Mouse (Mus musculus) forebrain, embryonic 16.5 days (tissue): ENCODE results near the gene Gm20850. TPM values are rescaled to one million over a fixed set of nuclear protein-coding genes. Genes with fewer than 3 reads are reported as not detected.
"Not testable (repeated sequence)": the region's sequence is repeated elsewhere in the genome, so short reads cannot be mapped to it uniquely, and the experiment has no call there.

Experiments used
- ATAC-seq: fragments of 200-750 bp; cut with Nextera tagmentation; 2 replicates; pipeline ENCODE4 v1.8.0; 2017; ENCODE audit warnings: mild to moderate bottlenecking, moderate library complexity
- H3K27ac ChIP-seq: fragments of 300-500 bp; sonication (generic); 2 replicates; pipeline ENCODE4 v1.5.1; 2014; ENCODE audit warnings: low read length, control low read depth
- H3K27me3 ChIP-seq: fragments of 300-500 bp; sonication (generic); replicated peaks from 2 replicates; pipeline ENCODE4 v1.6.1; 2014; ENCODE audit warnings: low read length; ENCODE audit not compliant: control insufficient read depth, insufficient read depth
- H3K36me3 ChIP-seq: fragments of 300-500 bp; sonication (generic); 2 replicates; pipeline ENCODE4 v1.6.1; 2014; ENCODE audit not compliant: control insufficient read depth, insufficient read depth
- H3K4me1 ChIP-seq: fragments of 300-500 bp; sonication (generic); replicated peaks from 2 replicates; pipeline ENCODE4 v1.6.1; 2014; ENCODE audit warnings: low read length; ENCODE audit not compliant: control insufficient read depth, insufficient read depth
- H3K4me2 ChIP-seq: fragments of 300-500 bp; sonication (generic); 2 replicates; pipeline ENCODE4 v1.6.1; 2014; ENCODE audit warnings: mild to moderate bottlenecking, low read length, control low read depth
- H3K4me3 ChIP-seq: fragments of 300-500 bp; sonication (generic); replicated peaks from 2 replicates; pipeline ENCODE4 v1.5.1; 2014; ENCODE audit warnings: mild to moderate bottlenecking, low read length, control low read depth
- H3K9ac ChIP-seq: fragments of 300-500 bp; sonication (generic); replicated peaks from 2 replicates; pipeline ENCODE4 v1.6.1; 2014; ENCODE audit warnings: low read depth, low read length, control low read depth
- H3K9me3 ChIP-seq: fragments of 300-500 bp; sonication (generic); 2 replicates; pipeline ENCODE4 v1.6.1; 2016; ENCODE audit warnings: low read length; ENCODE audit not compliant: control insufficient read depth
- WGBS: fragments of 180-500 bp; shearing (Covaris S2); extraction: QIAGEN DNeasy Blood & Tissue Kit; methylation state at CpG from one replicate; pipeline ENCODE4 v1.1.7; 2014; 5-methylcytosine and 5-hydroxymethylcytosine counted together
- polyA plus RNA-seq: library from polyadenylated mRNA; unstranded; fragments of >200 nt; fragmentation: Nextera tagmentation; extraction: Ambion mirVana; gene quantifications from 2 replicates; pipeline ENCODE4 v1.2.1, GENCODE M21; 2015

Gene Gm20850
- polyA plus RNA-seq: not detected in 2 replicates

GRCm38 (mm10) chrY:75715022-75715421 is at the start of gene Gm20850:
Gene Gm20850 (plus strand): TSS chrY:75715322.
- H3K4me3 ChIP-seq, ATAC-seq, H3K36me3 ChIP-seq, H3K9ac ChIP-seq, H3K27me3 ChIP-seq, H3K4me2 ChIP-seq, H3K27ac ChIP-seq, H3K4me1 ChIP-seq, H3K9me3 ChIP-seq: not testable (repeated sequence)
- WGBS: no CpG with 5 or more reads among the region's 6 CpGs
